Mouse (Mus musculus) bone marrow, adult 2 months (tissue): ENCODE data around the gene Scd4.

Experiments used
- CTCF ChIP-seq: fragments of 200-500 bp; IDR thresholded peaks from 2 replicates; pipeline ENCODE4 v1.5.1; 2011; ENCODE audit warnings: low read length, control low read depth; ENCODE audit not compliant: control insufficient read depth, insufficient read depth
- POLR2A ChIP-seq: fragments of 200-500 bp; IDR thresholded peaks from 2 replicates; pipeline ENCODE4 v1.6.1; 2011; ENCODE audit warnings: low read depth, mild to moderate bottlenecking, control low read depth, low read length, borderline replicate concordance; ENCODE audit not compliant: control insufficient read depth

DNA sequence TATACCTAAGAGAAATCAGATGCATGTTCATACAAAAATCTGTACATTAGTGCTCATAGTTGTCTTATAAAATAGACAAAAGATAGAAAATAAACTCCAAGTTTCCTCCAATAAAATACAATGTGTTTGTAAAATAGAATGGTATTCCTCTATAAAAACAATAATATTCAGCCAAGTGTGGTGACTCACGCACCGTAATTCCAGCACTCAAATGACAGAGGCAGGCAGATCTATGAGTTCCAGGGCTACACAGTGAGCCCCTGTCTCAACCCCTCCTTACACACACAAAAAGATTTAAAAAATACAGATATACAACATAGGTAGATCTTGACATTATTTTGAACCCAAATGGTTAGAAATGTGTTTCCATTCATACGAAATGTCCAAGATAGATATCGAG is 59.0 kb downstream of the Scd4 start:
- TF ChIP-seq POLR2A (no peak), CTCF (no peak)
